8 mouse cellular contexts compared by ENCODE assay signal in genomic region chr11:116412904-116413630, GRCm38 (mm10). TPM values are rescaled to one million over a fixed set of nuclear protein-coding genes. Genes with fewer than 3 reads are reported as not detected.
DNase-seq lines count a peak whose midpoint lies in the region; ATAC-seq and TF ChIP-seq lines count a peak whose summit lies in the region.

Rnf157 (minus strand) TSS chr11:116413032.

- H3K4me2 ChIP-seq in embryonic facial prominence, embryonic 15.5 days (replicated peaks): peak within 1 kb of the TSS; percentile 95
- H3K4me2 ChIP-seq in midbrain, postnatal 0 days (ENCODE audit: low read depth, low read length, poor library complexity, severe bottlenecking): peak within 1 kb of the TSS; percentile 87

- TF ChIP-seq CTCF in midbrain, postnatal 0 days (IDR thresholded peaks at IDR 0.05): no peak

- peak within 1 kb of the TSS; percentile 72 for H3K9ac ChIP-seq in embryonic facial prominence, embryonic 15.5 days
- H3K9ac ChIP-seq in midbrain, postnatal 0 days (replicated peaks; ENCODE audit: low read length, poor library complexity, severe bottlenecking): peak within 1 kb of the TSS; percentile 94

- peak within 1 kb of the TSS; percentile 70 for H3K4me3 ChIP-seq in embryonic facial prominence, embryonic 15.5 days (replicated peaks)
- H3K4me3 ChIP-seq in midbrain, postnatal 0 days (ENCODE audit: low read depth, low read length): peak within 1 kb of the TSS; percentile 88

- H3K27me3 ChIP-seq in embryonic facial prominence, embryonic 15.5 days: 0 out of 2 replicates have a peak, but pooled peaks cover 2% of the 10 kb centered on the region
- H3K27me3 ChIP-seq in midbrain, postnatal 0 days (ENCODE audit: insufficient read depth, low read length): no peaks in the 10 kb centered on the region

- peaks cover 29% of the 10 kb centered on the region for H3K4me1 ChIP-seq in embryonic facial prominence, embryonic 15.5 days
- H3K4me1 ChIP-seq in midbrain, postnatal 0 days (ENCODE audit: insufficient read depth, low read length): 0 out of 2 replicates have a peak, but pooled peaks cover 5% of the 10 kb centered on the region

- H3K9me3 ChIP-seq in embryonic facial prominence, embryonic 15.5 days (replicated peaks): no peaks in the 10 kb centered on the region
- no peaks in the 10 kb centered on the region for H3K9me3 ChIP-seq in midbrain, postnatal 0 days (ENCODE audit: low read length)

- H3K27ac ChIP-seq in embryonic facial prominence, embryonic 15.5 days (replicated peaks): peak within 1 kb of the TSS; percentile 77
- peak within 1 kb of the TSS; percentile 90 for H3K27ac ChIP-seq in midbrain, postnatal 0 days (ENCODE audit: low read depth, low read length)

- peak; percentile 91 for ATAC-seq in embryonic facial prominence, embryonic 15.5 days (ENCODE audit: insufficient number of reproducible peaks, low FRiP score, low TSS enrichment, low read depth)
- peak; percentile 95 for ATAC-seq in midbrain, postnatal 0 days (ENCODE audit: low FRiP score)

- WGBS in embryonic facial prominence, embryonic 15.5 days: 2% methylated on average over 68 of the region's 82 CpGs
- WGBS in midbrain, postnatal 0 days: 3% methylated on average over 52 of the region's 82 CpGs

- DNase-seq in 3134 (ENCODE audit: extremely low read depth, insufficient read length, low spot score): peak; percentile 89
- DNase-seq in adrenal gland, postnatal 36 days: peak; percentile 88 to 92
- peak; percentile 72 for DNase-seq in heart, adult 8-10 months (ENCODE audit: low spot score)
- peak; percentile 60 for DNase-seq in kidney, adult 9 months
- DNase-seq in liver: peak; percentile 82
- DNase-seq in midbrain, postnatal 0 days (ENCODE audit: low spot score): peak; percentile 94
- peak; percentile 82 to 83 for DNase-seq in spleen, postnatal 10 days (ENCODE audit: low spot score in 2 of 2)

- no peaks in the 10 kb centered on the region for H3K36me3 ChIP-seq in embryonic facial prominence, embryonic 15.5 days
- H3K36me3 ChIP-seq in midbrain, postnatal 0 days (ENCODE audit: insufficient read depth, low read length): no peaks in the 10 kb centered on the region

RNA-seq across cellular contexts. Expression of gene Rnf157, which starts in this region (rescaled TPM):
- total RNA-seq in adrenal gland, postnatal 36 days (2021): 1 to 10 TPM; 8.1 TPM
- polyA plus RNA-seq in embryonic facial prominence, embryonic 15.5 days (2015; fragmentation: Nextera tagmentation; extraction: Ambion mirVana): 15.7 and 17.0 TPM in 2 replicates
- 10 to 100 TPM in 2 of 4 experiments, 1 to 10 TPM in 2; 7.5 to 12.5 (median 9.4) TPM for total RNA-seq in heart, adult 8-10 months (2022)
- 113 and 138 TPM in 2 replicates for total RNA-seq in midbrain, postnatal 0 days (2014; rRNA removed)
- polyA plus RNA-seq in midbrain, postnatal 0 days (2015; fragmentation: Nextera tagmentation; extraction: Ambion mirVana): 53.7 and 57.0 TPM in 2 replicates

Comparison
In these comparisons a context has a peak if more than half of its experiments do, and no peak if none do; other contexts are left out.
1. Peak in every context shown above with its lines: DNase-seq, ATAC-seq, H3K4me3 ChIP-seq and H3K27ac ChIP-seq.